Mouse (Mus musculus) heart, postnatal 0 days (tissue): Measurements from ENCODE around the gene Negr1.

Experiments
- CTCF ChIP-seq: IDR thresholded peaks from 2 replicates; pipeline ENCODE4 v1.5.1; 2016; ENCODE audit warnings: antibody characterized with exemption, control low read depth, low read depth
- EP300 ChIP-seq: IDR thresholded peaks from 2 replicates; pipeline ENCODE4 v1.6.1; 2016; ENCODE audit warnings: antibody characterized with exemption, low read depth

- no peak for TF ChIP-seq EP300
- TF ChIP-seq CTCF, result no peak
Observed at GRCm38 (mm10) chr3:156896106-156896505, 334.5 kb downstream of the Negr1 start.
